Mouse (Mus musculus) hindbrain, embryonic 14.5 days (tissue): Measurements from ENCODE around the gene Cdk14. TPM values are rescaled to one million over a fixed set of nuclear protein-coding genes. Genes with fewer than 3 reads are reported as not detected.

Source experiments
- ATAC-seq: fragments of 200-750 bp; cut with Nextera tagmentation; 2 replicates; pipeline ENCODE4 v1.8.0; 2017; ENCODE audit warnings: moderate number of reproducible peaks, mild to moderate bottlenecking, moderate TSS enrichment, moderate library complexity; ENCODE audit not compliant: low FRiP score
- DNase-seq: peaks from one replicate; pipeline ENCODE4 v3.0.0-alpha.2; 2015; ENCODE audit warnings: low spot score
- H3K27ac ChIP-seq: fragments of 300-500 bp; sonication (generic); 2 replicates; pipeline ENCODE4 v1.5.1; 2014; ENCODE audit warnings: mild to moderate bottlenecking, moderate library complexity
- H3K27me3 ChIP-seq: fragments of 300-500 bp; sonication (generic); 2 replicates; pipeline ENCODE4 v1.6.1; 2014; ENCODE audit warnings: mild to moderate bottlenecking, low read length, mixed read lengths; ENCODE audit not compliant: control insufficient read depth, insufficient read depth
- H3K36me3 ChIP-seq: fragments of 300-500 bp; sonication (generic); replicated peaks from 2 replicates; pipeline ENCODE4 v1.6.1; 2014; ENCODE audit not compliant: control insufficient read depth, insufficient read depth
- H3K4me1 ChIP-seq: fragments of 300-500 bp; sonication (generic); replicated peaks from 2 replicates; pipeline ENCODE4 v1.6.1; 2014; ENCODE audit warnings: antibody characterized with exemption, low read length, mixed read lengths; ENCODE audit not compliant: control insufficient read depth, insufficient read depth
- H3K4me2 ChIP-seq: fragments of 300-500 bp; sonication (generic); replicated peaks from 2 replicates; pipeline ENCODE4 v1.6.1; 2014; ENCODE audit warnings: mild to moderate bottlenecking, moderate library complexity
- H3K4me3 ChIP-seq: fragments of 300-500 bp; sonication (generic); replicated peaks from 2 replicates; pipeline ENCODE4 v1.5.1; 2014; ENCODE audit warnings: mild to moderate bottlenecking, low read length
- H3K9ac ChIP-seq: fragments of 300-500 bp; sonication (generic); 2 replicates; pipeline ENCODE4 v1.6.1; 2014
- H3K9me3 ChIP-seq: fragments of 300-500 bp; sonication (generic); 2 replicates; pipeline ENCODE4 v1.6.1; 2016; ENCODE audit warnings: low read length; ENCODE audit not compliant: control insufficient read depth
- WGBS: fragments of 180-500 bp; shearing (Covaris S2); extraction: QIAGEN DNeasy Blood & Tissue Kit; methylation state at CpG from one replicate; pipeline ENCODE4 v1.1.7; 2014; 5-methylcytosine and 5-hydroxymethylcytosine counted together
- polyA plus RNA-seq: library from polyadenylated mRNA; unstranded; fragments of >200 nt; fragmentation: Nextera tagmentation; extraction: Ambion mirVana; gene quantifications from 2 replicates; pipeline ENCODE4 v1.2.1, GENCODE M21; 2014

Gene Cdk14
- polyA plus RNA-seq, 1 experiment from 2014 or later = 55.6 TPM

GRCm38 (mm10) chr5:4803708-4804107 is 616.4 kb downstream of the Cdk14 start:
- Histone ChIP-seq H3K27ac (no peak overlapping the region), H3K9me3 (no peaks in the 10 kb centered on the region), H3K27me3 (no peaks in the 10 kb centered on the region; the same call in 1 of the 2 replicates), H3K36me3 (no peaks in the 10 kb centered on the region), H3K9ac (no peak overlapping the region), H3K4me1 (peaks cover 10% of the 10 kb centered on the region; the same call in 1 of the 2 replicates), H3K4me3 (no peak overlapping the region), H3K4me2 (no peak overlapping the region)
- ATAC-seq (no peak), DNase-seq (no peak)
- 83% methylated on average over 5 of the region's 5 CpGs for WGBS

GRCm38 (mm10) chr5:4801971-4802370 is 618.1 kb downstream of the Cdk14 start:
- no peak overlapping the region for H3K9ac ChIP-seq
- no peak for DNase-seq

GRCm38 (mm10) chr5:4801096-4801850 is 618.8 kb downstream of the Cdk14 start:
- H3K4me1 ChIP-seq = peaks cover 10% of the 10 kb centered on the region; the same call in 1 of the 2 replicates
- no peaks in the 10 kb centered on the region for H3K9me3 ChIP-seq
- DNase-seq (no peak), ATAC-seq (peak; percentile 85; the same call in 1 of the 2 replicates)
- no peaks in the 10 kb centered on the region for H3K36me3 ChIP-seq
- 38% methylated on average over 8 of the region's 8 CpGs for WGBS
- no peaks in the 10 kb centered on the region for H3K27me3 ChIP-seq
- H3K4me3 ChIP-seq = no peak overlapping the region
- no peak overlapping the region for H3K27ac ChIP-seq
- H3K4me2 ChIP-seq = no peak overlapping the region
- H3K9ac ChIP-seq = no peak overlapping the region

More at GRCm38 (mm10) chr5:4801971-4802370, 618.1 kb downstream of the Cdk14 start:
- H3K36me3 ChIP-seq = no peaks in the 10 kb centered on the region
- H3K4me1 ChIP-seq = peaks cover 10% of the 10 kb centered on the region; the same call in 1 of the 2 replicates
- H3K4me2 ChIP-seq = no peak overlapping the region
- H3K4me3 ChIP-seq = no peak overlapping the region
- H3K27ac ChIP-seq = no peak overlapping the region
- no peaks in the 10 kb centered on the region for H3K27me3 ChIP-seq
- 0 out of 2 replicates have a peak, but pooled peaks have one; percentile 16 for ATAC-seq
- no peaks in the 10 kb centered on the region for H3K9me3 ChIP-seq

GRCm38 (mm10) chr5:4791219-4791618 is 628.9 kb downstream of the Cdk14 start:
- no peaks in the 10 kb centered on the region for H3K36me3 ChIP-seq
- ATAC-seq (no peak), DNase-seq (no peak)
- H3K27me3 ChIP-seq = no peaks in the 10 kb centered on the region
- H3K9me3 ChIP-seq = no peaks in the 10 kb centered on the region
- H3K27ac ChIP-seq = no peak overlapping the region
- WGBS = 76% methylated on average over 3 of the region's 3 CpGs
- H3K4me1 ChIP-seq = no peaks in the 10 kb centered on the region
- H3K4me3 ChIP-seq = no peak overlapping the region
- H3K4me2 ChIP-seq = no peak overlapping the region
- no peak overlapping the region for H3K9ac ChIP-seq

- DNase-seq = no peak
- 53% methylated on average over 4 of the region's 4 CpGs for WGBS
Measured at GRCm38 (mm10) chr5:4790265-4790664, 629.8 kb downstream of the Cdk14 start.

GRCm38 (mm10) chr5:4788484-4788883 is 631.6 kb downstream of the Cdk14 start:
- H3K36me3 ChIP-seq = no peaks in the 10 kb centered on the region
- H3K9ac ChIP-seq = no peak overlapping the region
- ATAC-seq (no peak), DNase-seq (no peak)
- H3K4me1 ChIP-seq = no peaks in the 10 kb centered on the region
- no peaks in the 10 kb centered on the region for H3K9me3 ChIP-seq
- H3K4me3 ChIP-seq = no peak overlapping the region
- H3K4me2 ChIP-seq = no peak overlapping the region
- H3K27ac ChIP-seq = no peak overlapping the region
- 92% methylated on average over 3 of the region's 3 CpGs for WGBS
- H3K27me3 ChIP-seq = no peaks in the 10 kb centered on the region

More at GRCm38 (mm10) chr5:4790265-4790664, 629.8 kb downstream of the Cdk14 start:
- no peak for ATAC-seq
- no peak overlapping the region for H3K4me3 ChIP-seq
- no peaks in the 10 kb centered on the region for H3K9me3 ChIP-seq
- no peaks in the 10 kb centered on the region for H3K27me3 ChIP-seq
- no peaks in the 10 kb centered on the region for H3K36me3 ChIP-seq
- no peak overlapping the region for H3K4me2 ChIP-seq
- H3K4me1 ChIP-seq = no peaks in the 10 kb centered on the region
- no peak overlapping the region for H3K9ac ChIP-seq
- no peak overlapping the region for H3K27ac ChIP-seq

GRCm38 (mm10) chr5:4786816-4787215 is 633.3 kb downstream of the Cdk14 start:
- no peaks in the 10 kb centered on the region for H3K4me1 ChIP-seq
- WGBS = 82% methylated on average over 3 of the region's 3 CpGs
- ATAC-seq (no peak), DNase-seq (no peak)
- no peak overlapping the region for H3K27ac ChIP-seq
- H3K27me3 ChIP-seq = no peaks in the 10 kb centered on the region
- H3K4me3 ChIP-seq = no peak overlapping the region
- H3K36me3 ChIP-seq = no peaks in the 10 kb centered on the region
- no peaks in the 10 kb centered on the region for H3K9me3 ChIP-seq
- H3K4me2 ChIP-seq = no peak overlapping the region
- H3K9ac ChIP-seq = no peak overlapping the region

GRCm38 (mm10) chr5:4778274-4778673 is 641.8 kb downstream of the Cdk14 start:
- Histone ChIP-seq H3K9me3 (no peaks in the 10 kb centered on the region), H3K4me2 (no peak overlapping the region), H3K4me1 (0 out of 2 replicates have a peak, but pooled peaks cover 4% of the 10 kb centered on the region), H3K27me3 (no peaks in the 10 kb centered on the region; the same call in 1 of the 2 replicates), H3K9ac (no peak overlapping the region), H3K27ac (no peak overlapping the region), H3K4me3 (no peak overlapping the region), H3K36me3 (no peaks in the 10 kb centered on the region)
- no peak for DNase-seq
- ATAC-seq = no peak
- 73% methylated on average over 3 of the region's 3 CpGs for WGBS

- no peak overlapping the region for H3K4me2 ChIP-seq
- H3K4me3 ChIP-seq = no peak overlapping the region
- no peaks in the 10 kb centered on the region for H3K9me3 ChIP-seq
- ATAC-seq (no peak), DNase-seq (no peak)
- no peaks in the 10 kb centered on the region; the same call in 1 of the 2 replicates for H3K27me3 ChIP-seq
- no peaks in the 10 kb centered on the region for H3K36me3 ChIP-seq
- H3K4me1 ChIP-seq = 0 out of 2 replicates have a peak, but pooled peaks cover 6% of the 10 kb centered on the region
- H3K27ac ChIP-seq = no peak overlapping the region
- 65% methylated on average over 2 of the region's 2 CpGs for WGBS
- no peak overlapping the region for H3K9ac ChIP-seq
Measured at GRCm38 (mm10) chr5:4776495-4776894, 643.6 kb downstream of the Cdk14 start.
